Mouse (Mus musculus): ENCODE data around the gene Ctnnbl1. TPM values are rescaled to one million over a fixed set of nuclear protein-coding genes. Genes with fewer than 3 reads are reported as not detected.

Gene Ctnnbl1
- polyA plus RNA-seq, 1 experiment from 2014 or later = 98.8 TPM

DNA sequence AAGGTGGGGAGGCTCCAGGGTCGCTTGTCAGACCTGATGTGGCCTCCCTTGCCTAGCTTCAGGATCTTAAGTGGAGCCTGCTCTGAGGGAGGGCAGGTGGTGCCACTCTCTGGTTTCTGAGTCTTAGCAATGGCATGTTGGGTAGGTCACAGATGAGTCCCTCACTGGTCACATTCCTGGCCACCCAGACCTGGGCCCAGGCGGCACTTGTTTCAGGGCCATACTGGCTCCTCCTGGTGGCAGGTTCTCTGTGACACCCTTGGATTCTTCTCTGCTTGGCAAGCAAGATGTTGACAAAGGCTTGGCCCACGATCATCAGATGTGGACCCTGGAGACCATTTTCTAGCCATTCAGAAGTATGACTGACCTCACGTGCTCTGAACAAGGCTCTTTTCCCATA is 195.5 kb downstream of the Ctnnbl1 start:
- no peaks in the 10 kb centered on the region for H3K27me3 ChIP-seq (ENCODE audit: control insufficient read depth, insufficient read depth, low read length)
- H3K9me3 ChIP-seq (ENCODE audit: control insufficient read depth, low read length) = no peaks in the 10 kb centered on the region
- 72% methylated on average over 4 of the region's 4 CpGs for WGBS
- no peak for ATAC-seq (ENCODE audit: low FRiP score)
- H3K36me3 ChIP-seq (ENCODE audit: control insufficient read depth, insufficient read depth, low read length) = no peaks in the 10 kb centered on the region
- no peaks in the 10 kb centered on the region; the same call in 1 of the 2 replicates for H3K4me1 ChIP-seq (ENCODE audit: control insufficient read depth, insufficient read depth, low read length)
- H3K4me3 ChIP-seq (ENCODE audit: low read depth, low read length) = no peak overlapping the region
- no peak overlapping the region for H3K9ac ChIP-seq (ENCODE audit: low read length)
- DNase-seq (ENCODE audit: low spot score, missing footprints) = no peak
- no peak overlapping the region for H3K4me2 ChIP-seq
- no peak overlapping the region for H3K27ac ChIP-seq (ENCODE audit: low read depth, low read length)

GRCm38 (mm10) chr2:157935444-157936171 is 198.4 kb downstream of the Ctnnbl1 start:
- peaks cover 2% of the 10 kb centered on the region; the same call in 1 of the 2 replicates for H3K4me1 ChIP-seq (ENCODE audit: control insufficient read depth, insufficient read depth, low read length)
- H3K36me3 ChIP-seq (ENCODE audit: control insufficient read depth, insufficient read depth, low read length) = no peaks in the 10 kb centered on the region
- H3K9ac ChIP-seq (ENCODE audit: low read length) = no peak overlapping the region
- H3K4me3 ChIP-seq (ENCODE audit: low read depth, low read length) = no peak overlapping the region
- H3K4me2 ChIP-seq = no peak overlapping the region
- no peaks in the 10 kb centered on the region; the same call in 1 of the 2 replicates for H3K27me3 ChIP-seq (ENCODE audit: control insufficient read depth, insufficient read depth, low read length)
- H3K27ac ChIP-seq (ENCODE audit: low read depth, low read length) = no peak overlapping the region
- no peaks in the 10 kb centered on the region for H3K9me3 ChIP-seq (ENCODE audit: control insufficient read depth, low read length)
- DNase-seq (ENCODE audit: low spot score, missing footprints) (no peak), ATAC-seq (ENCODE audit: low FRiP score) (no peak)
- 79% methylated on average over 11 of the region's 11 CpGs for WGBS

- Histone ChIP-seq H3K27ac (ENCODE audit: low read depth, low read length) (no peak overlapping the region), H3K27me3 (ENCODE audit: control insufficient read depth, insufficient read depth, low read length) (peaks cover 9% of the 10 kb centered on the region), H3K9ac (ENCODE audit: low read length) (no peak overlapping the region), H3K4me2 (no peak overlapping the region), H3K4me3 (ENCODE audit: low read depth, low read length) (no peak overlapping the region), H3K4me1 (ENCODE audit: control insufficient read depth, insufficient read depth, low read length) (peaks cover 11% of the 10 kb centered on the region), H3K9me3 (ENCODE audit: control insufficient read depth, low read length) (no peaks in the 10 kb centered on the region), H3K36me3 (ENCODE audit: control insufficient read depth, insufficient read depth, low read length) (no peaks in the 10 kb centered on the region)
- DNase-seq (ENCODE audit: low spot score, missing footprints) (no peak), ATAC-seq (ENCODE audit: low FRiP score) (no peak)
- WGBS = 81% methylated on average over 4 of the region's 4 CpGs
These were observed 199.5 kb downstream of the Ctnnbl1 start for GRCm38 (mm10) chr2:157936676-157937075.

DNA sequence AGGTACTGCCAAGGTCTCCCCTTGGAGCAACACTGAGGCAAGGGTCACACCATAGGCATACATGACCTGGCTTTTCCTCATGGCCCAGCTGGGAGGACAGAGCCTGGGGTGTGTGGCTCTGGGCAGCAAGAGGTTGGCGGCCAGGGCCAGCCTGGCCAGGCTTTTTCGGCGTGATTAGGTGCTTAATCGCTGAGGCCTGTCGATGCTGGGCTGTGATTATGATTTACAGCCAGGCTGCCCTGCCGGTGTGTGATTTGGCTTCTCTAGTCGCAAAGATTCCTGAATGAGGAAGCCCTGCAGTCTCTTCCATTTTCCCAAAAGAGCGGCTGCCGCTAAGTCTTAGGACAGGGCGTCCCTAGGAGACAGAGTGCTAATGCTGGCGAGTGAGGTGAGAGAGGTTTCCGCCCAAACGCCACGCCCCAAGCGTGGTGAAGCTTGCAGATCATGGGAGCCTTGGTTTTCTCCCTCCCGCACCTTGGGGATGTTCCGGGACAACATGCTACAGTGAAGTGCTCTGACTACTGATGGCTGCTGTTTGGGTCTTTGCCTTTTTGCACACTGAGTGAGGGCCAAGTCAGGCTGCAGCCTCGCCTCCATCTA is 203.5 kb downstream of the Ctnnbl1 start:
- Histone ChIP-seq H3K4me2 (peak overlapping the region; percentile 22; the same call in 1 of the 2 replicates), H3K4me1 (ENCODE audit: control insufficient read depth, insufficient read depth, low read length) (peaks cover 23% of the 10 kb centered on the region), H3K4me3 (ENCODE audit: low read depth, low read length) (no peak overlapping the region), H3K27ac (ENCODE audit: low read depth, low read length) (no peak overlapping the region), H3K27me3 (ENCODE audit: control insufficient read depth, insufficient read depth, low read length) (peaks cover 14% of the 10 kb centered on the region), H3K9me3 (ENCODE audit: control insufficient read depth, low read length) (no peaks in the 10 kb centered on the region), H3K9ac (ENCODE audit: low read length) (peak overlapping the region; percentile 9; the same call in 1 of the 2 replicates), H3K36me3 (ENCODE audit: control insufficient read depth, insufficient read depth, low read length) (no peaks in the 10 kb centered on the region)
- ATAC-seq (ENCODE audit: low FRiP score) (no peak), DNase-seq (ENCODE audit: low spot score, missing footprints) (peak; percentile 87)
- 6% methylated on average over 18 of the region's 18 CpGs for WGBS

Other genes with a start within 250 kb of the Ctnnbl1 start
- gene Nnat, start 177.3 kb upstream of the Ctnnbl1 start, polyA plus RNA-seq (2014; fragmentation: Nextera tagmentation; extraction: Ambion mirVana) = 1,391 and 1,438 TPM in 2 replicates
- gene Blcap, start 166.1 kb upstream of the Ctnnbl1 start, polyA plus RNA-seq (2014; fragmentation: Nextera tagmentation; extraction: Ambion mirVana) = 110 and 117 TPM in 2 replicates
- gene Vstm2l, start 177.3 kb downstream of the Ctnnbl1 start, polyA plus RNA-seq (2014; fragmentation: Nextera tagmentation; extraction: Ambion mirVana) = 3.4 and 3.5 TPM in 2 replicates